Mouse (Mus musculus) midbrain, embryonic 15.5 days (tissue): ENCODE measurements around the gene Gpha2. TPM values are rescaled to one million over a fixed set of nuclear protein-coding genes. Genes with fewer than 3 reads are reported as not detected.

ENCODE experiments used
- microRNA counts: library from miRNA; unstranded; fragments of <30 nt; microRNA quantifications from one replicate; lab custom pipeline; 2016
- microRNA-seq: library from miRNA; unstranded; fragments of <30 nt; microRNA quantifications from one replicate; pipeline ENCODE4, GENCODE M21; 2016
- polyA plus RNA-seq: library from polyadenylated mRNA; unstranded; fragments of >200 nt; fragmentation: Nextera tagmentation; extraction: Ambion mirVana; gene quantifications from 2 replicates; pipeline ENCODE4 v1.2.1, GENCODE M21; 2015

Gene Gpha2
- polyA plus RNA-seq, 1 experiment from 2014 or later: not detected

MicroRNA genes within 50 kb of the gene (microRNA counts, 519-probe panel; counts per million panel counts)
- 2,290 counts per million, percentile 34 among the panel's probes with 10 or more counts for microRNA mmu-miR-192 (lab: Ali Mortazavi, UCI)

Small RNA genes lying within 50 kb of the gene (microRNA-seq; reads per million reads assigned to microRNA genes)
- gene Mir192 (90.7 reads per million, percentile 53 among the genes with 10 or more reads in this experiment), gene Mir194-2 (72.1 reads per million, percentile 51 among the genes with 10 or more reads in this experiment)

Other genes with a start within 250 kb of the Gpha2 start
- not detected in 2 replicates for gene Slc22a20, start 240.2 kb upstream of the Gpha2 start, polyA plus RNA-seq
- gene Capn1, start 210.5 kb upstream of the Gpha2 start, polyA plus RNA-seq: 2.9 and 3.3 TPM in 2 replicates
- gene Syvn1, start 179.8 kb upstream of the Gpha2 start, polyA plus RNA-seq: 36.8 and 39.3 TPM in 2 replicates
- 62.5 and 65.1 TPM in 2 replicates for gene Mrpl49, start 168.6 kb upstream of the Gpha2 start, polyA plus RNA-seq
- gene Fau, start 168.5 kb upstream of the Gpha2 start, polyA plus RNA-seq: 459 and 483 TPM in 2 replicates
- gene Znhit2, start 165.2 kb upstream of the Gpha2 start, polyA plus RNA-seq: 30.8 and 34.7 TPM in 2 replicates
- 51.3 and 53.8 TPM in 2 replicates for gene Tm7sf2, start 158.0 kb upstream of the Gpha2 start, polyA plus RNA-seq
- gene Vps51, start 149.1 kb upstream of the Gpha2 start, polyA plus RNA-seq: 100.0 and 102 TPM in 2 replicates
- not detected in 2 replicates for gene Tmem262, start 146.3 kb upstream of the Gpha2 start, polyA plus RNA-seq
- gene Gm28374, start 144.1 kb upstream of the Gpha2 start, polyA plus RNA-seq: 1.3 and 1.5 TPM in 2 replicates
- 86.8 and 87.6 TPM in 2 replicates for gene Zfpl1, start 141.4 kb upstream of the Gpha2 start, polyA plus RNA-seq
- gene Cdca5, start 141.4 kb upstream of the Gpha2 start, polyA plus RNA-seq: 5.1 and 7.2 TPM in 2 replicates
- not detected in 2 replicates for gene AC131692.1, start 132.0 kb upstream of the Gpha2 start, polyA plus RNA-seq
- gene Naaladl1, start 120.6 kb upstream of the Gpha2 start, polyA plus RNA-seq: 0.41 and 0.53 TPM in 2 replicates
- 48.3 and 51.2 TPM in 2 replicates for gene Sac3d1, start 107.7 kb upstream of the Gpha2 start, polyA plus RNA-seq
- gene Snx15, start 98.1 kb upstream of the Gpha2 start, polyA plus RNA-seq: 59.1 and 65.6 TPM in 2 replicates
- 0.20 TPM in 1 of 2 replicates, not detected in the other for gene Batf2, start 85.4 kb upstream of the Gpha2 start, polyA plus RNA-seq
- 146 and 150 TPM in 2 replicates for gene Arl2, start 84.8 kb upstream of the Gpha2 start, polyA plus RNA-seq
- gene Majin, start 42.0 kb upstream of the Gpha2 start, polyA plus RNA-seq: not detected in 2 replicates
- gene Ppp2r5b, start 9.5 kb downstream of the Gpha2 start, polyA plus RNA-seq: 141 and 149 TPM in 2 replicates
- 16.1 and 16.4 TPM in 2 replicates for gene Atg2a, start 15.3 kb downstream of the Gpha2 start, polyA plus RNA-seq
- 107 and 111 TPM in 2 replicates for gene Ehd1, start 50.3 kb downstream of the Gpha2 start, polyA plus RNA-seq
- gene Cdc42bpg, start 80.1 kb downstream of the Gpha2 start, polyA plus RNA-seq: 0.40 and 0.47 TPM in 2 replicates
- gene Men1, start 108.6 kb downstream of the Gpha2 start, polyA plus RNA-seq: 79.8 and 85.6 TPM in 2 replicates
- 20.0 and 21.7 TPM in 2 replicates for gene Map4k2, start 114.8 kb downstream of the Gpha2 start, polyA plus RNA-seq
- gene Sf1, start 137.3 kb downstream of the Gpha2 start, polyA plus RNA-seq: 112 and 119 TPM in 2 replicates
- gene Pygm, start 158.0 kb downstream of the Gpha2 start, polyA plus RNA-seq: 5.9 and 9.5 TPM in 2 replicates
- 73.1 and 93.6 TPM in 2 replicates for gene Rasgrp2, start 173.0 kb downstream of the Gpha2 start, polyA plus RNA-seq
- 44.6 and 44.9 TPM in 2 replicates for gene Nrxn2, start 192.4 kb downstream of the Gpha2 start, polyA plus RNA-seq